Mouse (Mus musculus) liver, embryonic 16.5 days (tissue): ENCODE results near the gene Tra2a. TPM values are rescaled to one million over a fixed set of nuclear protein-coding genes. Genes with fewer than 3 reads are reported as not detected.

Experiments
- ATAC-seq: fragments of 200-750 bp; cut with Nextera tagmentation; 2 replicates; pipeline ENCODE4 v1.8.0; 2017; ENCODE audit warnings: low read depth, mild to moderate bottlenecking, moderate number of reproducible peaks, moderate library complexity
- H3K27ac ChIP-seq: fragments of 300-500 bp; sonication (generic); 2 replicates; pipeline ENCODE4 v1.5.1; 2014; ENCODE audit warnings: mild to moderate bottlenecking, low read length
- H3K27me3 ChIP-seq: fragments of 300-500 bp; sonication (generic); 2 replicates; pipeline ENCODE4 v1.6.1; 2014; ENCODE audit warnings: low read depth, low read length, mixed read lengths; ENCODE audit not compliant: control insufficient read depth, insufficient read depth
- H3K36me3 ChIP-seq: fragments of 300-500 bp; sonication (generic); 2 replicates; pipeline ENCODE4 v1.6.1; 2014; ENCODE audit warnings: mild to moderate bottlenecking; ENCODE audit not compliant: control insufficient read depth, insufficient read depth
- H3K4me1 ChIP-seq: fragments of 300-500 bp; sonication (generic); 2 replicates; pipeline ENCODE4 v1.6.1; 2014; ENCODE audit warnings: low read depth, low read length, mixed read lengths; ENCODE audit not compliant: control insufficient read depth
- H3K4me2 ChIP-seq: fragments of 300-500 bp; sonication (generic); 2 replicates; pipeline ENCODE4 v1.6.1; 2014; ENCODE audit warnings: low read depth, low read length, mixed read lengths
- H3K4me3 ChIP-seq: fragments of 300-500 bp; sonication (generic); 2 replicates; pipeline ENCODE4 v1.5.1; 2014; ENCODE audit warnings: low read depth, mild to moderate bottlenecking, low read length
- H3K9ac ChIP-seq: fragments of 300-500 bp; sonication (generic); 2 replicates; pipeline ENCODE4 v1.6.1; 2014; ENCODE audit warnings: low read depth, low read length
- H3K9me3 ChIP-seq: fragments of 300-500 bp; sonication (generic); replicated peaks from 2 replicates; pipeline ENCODE4 v1.6.1; 2016; ENCODE audit warnings: low read length; ENCODE audit not compliant: control insufficient read depth
- WGBS: fragments of 180-500 bp; shearing (Covaris S2); extraction: QIAGEN DNeasy Blood & Tissue Kit; methylation state at CpG from one replicate; pipeline ENCODE4 v1.1.7; 2014; ENCODE audit not compliant: insufficient replicate concordance; 5-methylcytosine and 5-hydroxymethylcytosine counted together
- polyA plus RNA-seq: library from polyadenylated mRNA; unstranded; fragments of >200 nt; fragmentation: Nextera tagmentation; extraction: Ambion mirVana; gene quantifications from 2 replicates; pipeline ENCODE4 v1.2.1, GENCODE M21; 2015

Gene Tra2a
- polyA plus RNA-seq, 1 experiment from 2014 or later = 38.0 TPM

GRCm38 (mm10) chr6:49215748-49216585, 47.9 kb downstream of the Tra2a start:
- peaks cover 27% of the 10 kb centered on the region for H3K4me1 ChIP-seq
- no peaks in the 10 kb centered on the region for H3K9me3 ChIP-seq
- under 1% methylated on average over 14 of the region's 14 CpGs for WGBS
- peak overlapping the region; percentile 71 for H3K4me3 ChIP-seq
- peak overlapping the region; percentile 76 for H3K9ac ChIP-seq
- H3K36me3 ChIP-seq = no peaks in the 10 kb centered on the region
- H3K27me3 ChIP-seq = no peaks in the 10 kb centered on the region
- peak overlapping the region; percentile 97 for H3K4me2 ChIP-seq
- ATAC-seq = no peak
- H3K27ac ChIP-seq = peak overlapping the region; percentile 97

GRCm38 (mm10) chr6:49214928-49215747, 48.7 kb downstream of the Tra2a start, which contains the start of gene Igf2bp3:
Igf2bp3 (minus strand) TSS chr6:49214957.
- ATAC-seq = peak; percentile 71
- Histone ChIP-seq H3K27ac (peak within 1 kb of the TSS; percentile 97), H3K9me3 (no peaks in the 10 kb centered on the region), H3K27me3 (no peaks in the 10 kb centered on the region), H3K36me3 (no peaks in the 10 kb centered on the region), H3K9ac (peak within 1 kb of the TSS; percentile 76), H3K4me1 (peaks cover 34% of the 10 kb centered on the region), H3K4me2 (peak within 1 kb of the TSS; percentile 97), H3K4me3 (peak within 1 kb of the TSS; percentile 71)
- WGBS = under 1% methylated on average over 62 of the region's 68 CpGs

- H3K4me2 ChIP-seq = peak overlapping the region; percentile 97
- H3K9me3 ChIP-seq = no peaks in the 10 kb centered on the region
- no peaks in the 10 kb centered on the region for H3K27me3 ChIP-seq
- H3K4me1 ChIP-seq = peaks cover 33% of the 10 kb centered on the region
- no peak for ATAC-seq
- H3K9ac ChIP-seq = peak overlapping the region; percentile 76
- peak overlapping the region; percentile 97 for H3K27ac ChIP-seq
- H3K4me3 ChIP-seq = peak overlapping the region; percentile 71
- under 1% methylated on average over 70 of the region's 76 CpGs for WGBS
- no peaks in the 10 kb centered on the region for H3K36me3 ChIP-seq
Observed at GRCm38 (mm10) chr6:49214086-49214927, 49.5 kb downstream of the Tra2a start.

GRCm38 (mm10) chr6:49213581-49214085, 50.2 kb downstream of the Tra2a start:
- Histone ChIP-seq H3K27ac (peak overlapping the region; percentile 97), H3K9me3 (no peaks in the 10 kb centered on the region), H3K4me2 (peak overlapping the region; percentile 97), H3K9ac (peak overlapping the region; percentile 76), H3K27me3 (no peaks in the 10 kb centered on the region), H3K4me3 (peak overlapping the region; percentile 71), H3K36me3 (no peaks in the 10 kb centered on the region), H3K4me1 (peaks cover 38% of the 10 kb centered on the region)
- WGBS = under 1% methylated on average over 48 of the region's 50 CpGs
- ATAC-seq = no peak

GRCm38 (mm10) chr6:49212931-49213580, 50.8 kb downstream of the Tra2a start:
- Histone ChIP-seq H3K27me3 (no peaks in the 10 kb centered on the region), H3K4me3 (peak overlapping the region; percentile 71), H3K9me3 (no peaks in the 10 kb centered on the region), H3K4me1 (peaks cover 43% of the 10 kb centered on the region), H3K27ac (peak overlapping the region; percentile 97), H3K36me3 (no peaks in the 10 kb centered on the region), H3K4me2 (peak overlapping the region; percentile 97), H3K9ac (peak overlapping the region; percentile 76)
- no peak for ATAC-seq
- 6% methylated on average over 20 of the region's 20 CpGs for WGBS

GRCm38 (mm10) chr6:49212141-49212540, 51.7 kb downstream of the Tra2a start:
- no peaks in the 10 kb centered on the region for H3K36me3 ChIP-seq
- 0 out of 2 replicates have a peak overlapping the region, but pooled peaks have one; percentile 6 for H3K4me3 ChIP-seq
- WGBS = 26% methylated on average over 3 of the region's 4 CpGs
- peak overlapping the region; percentile 97 for H3K4me2 ChIP-seq
- no peak overlapping the region for H3K27ac ChIP-seq
- peaks cover 47% of the 10 kb centered on the region for H3K4me1 ChIP-seq
- no peaks in the 10 kb centered on the region for H3K9me3 ChIP-seq
- H3K9ac ChIP-seq = no peak overlapping the region
- no peaks in the 10 kb centered on the region for H3K27me3 ChIP-seq
- no peak for ATAC-seq

GRCm38 (mm10) chr6:49211596-49211995, 52.2 kb downstream of the Tra2a start:
- Histone ChIP-seq H3K27ac (0 out of 2 replicates have a peak overlapping the region, but pooled peaks have one; percentile 37), H3K36me3 (no peaks in the 10 kb centered on the region), H3K27me3 (no peaks in the 10 kb centered on the region), H3K4me2 (0 out of 2 replicates have a peak overlapping the region, but pooled peaks have one; percentile 24), H3K9ac (no peak overlapping the region), H3K9me3 (no peaks in the 10 kb centered on the region), H3K4me1 (peaks cover 47% of the 10 kb centered on the region), H3K4me3 (no peak overlapping the region)
- WGBS = 28% methylated on average over 5 of the region's 5 CpGs
- ATAC-seq = no peak
